In genomic region chr3:59260745-59261144, GRCm38 (mm10) we compare ENCODE assay signal across 12 mouse cellular contexts. TPM values are rescaled to one million over a fixed set of nuclear protein-coding genes. Genes with fewer than 3 reads are reported as not detected.
DNase-seq lines count a peak whose midpoint lies in the region; ATAC-seq and TF ChIP-seq lines count a peak whose summit lies in the region.
"Had no signal": no experiment of that assay in that cellular context is flagged by ENCODE, and none has a peak within 500 bp of the region (broad histone marks: within the 10 kb centered on the region; RNA-seq: fewer than 3 reads in every experiment).

No protein-coding gene starts in this region.

- peak; percentile 9 for DNase-seq in kidney, adult 2 months
- no peak for DNase-seq in kidney, postnatal 14 days
- peak; percentile 66 for DNase-seq in CD4-positive, CD25-positive, alpha-beta regulatory T cell, adult 2 months (ENCODE audit: low read depth, low spot score)
- DNase-seq in forebrain, embryonic 10.5 days (ENCODE audit: extremely low spot score, low spot score), result no peak
- DNase-seq in testis, postnatal 10 days (ENCODE audit: low spot score), result no peak
- no peak for DNase-seq in cerebellum, adult 11-12 months
- DNase-seq: kidney, postnatal 25 days had no signal

- no peaks in the 10 kb centered on the region for H3K9me3 ChIP-seq in forebrain, embryonic 10.5 days
- H3K9me3 ChIP-seq: G1E; heart, embryonic 13.5 days; stomach, embryonic 15.5 days had no signal

- H3K27me3 ChIP-seq in kidney, adult 2 months (replicated peaks; ENCODE audit: control insufficient read depth, insufficient read depth, low read length), result no peaks in the 10 kb centered on the region
- H3K27me3 ChIP-seq in forebrain, embryonic 10.5 days (ENCODE audit: poor library complexity, severe bottlenecking), result no peaks in the 10 kb centered on the region
- H3K27me3 ChIP-seq: heart, embryonic 13.5 days; stomach, embryonic 15.5 days had no signal

- H3K27ac ChIP-seq in kidney, adult 2 months (ENCODE audit: insufficient read depth, low read depth, low read length), result no peak overlapping the region
- H3K27ac ChIP-seq in forebrain, embryonic 10.5 days, result no peak overlapping the region
- H3K27ac ChIP-seq: stomach, embryonic 15.5 days had no signal

- TF ChIP-seq CTCF in kidney, adult 2 months (conservative IDR thresholded peaks at IDR 0.05; ENCODE audit: insufficient read depth, insufficient read length, low read depth, low read length), result no peak

- ATAC-seq in common myeloid progenitor, adult 5-6 weeks (replicated peaks; ENCODE audit: low read depth, poor library complexity, severe bottlenecking), result peak; percentile 89
- ATAC-seq in neutrophil, adult 5-6 weeks (ENCODE audit: extremely low read depth, insufficient number of reproducible peaks, low FRiP score, poor library complexity, severe bottlenecking), result peak; percentile 77

- TF ChIP-seq POLR2A in kidney, adult 2 months (IDR thresholded peaks at IDR 0.05; ENCODE audit: low read depth, low read length), result no peak

- WGBS in kidney, adult 2 months, result 56% methylated on average over 5 of the region's 5 CpGs
- 73% methylated on average over 5 of the region's 5 CpGs for WGBS in forebrain, embryonic 10.5 days

- H3K36me3 ChIP-seq in kidney, adult 2 months (ENCODE audit: control insufficient read depth, insufficient read depth, low read length), result no peaks in the 10 kb centered on the region
- H3K36me3 ChIP-seq in forebrain, embryonic 10.5 days (replicated peaks), result peaks cover 8% of the 10 kb centered on the region
- H3K36me3 ChIP-seq: G1E; stomach, embryonic 15.5 days had no signal

- H3K4me1 ChIP-seq in kidney, adult 2 months (ENCODE audit: control insufficient read depth, insufficient read depth, low read length), result no peaks in the 10 kb centered on the region
- H3K4me1 ChIP-seq in forebrain, embryonic 10.5 days, result peaks cover 32% of the 10 kb centered on the region
- H3K4me1 ChIP-seq: heart, embryonic 13.5 days; stomach, embryonic 15.5 days had no signal

- H3K4me3 ChIP-seq in kidney, adult 2 months (ENCODE audit: insufficient read depth, low read depth, low read length), result no peak overlapping the region
- H3K4me3 ChIP-seq in forebrain, embryonic 10.5 days, result no peak overlapping the region
- H3K4me3 ChIP-seq: heart, embryonic 13.5 days; stomach, embryonic 15.5 days had no signal

RNA-seq across cellular contexts. Expression of gene P2ry12, which starts 1.9 kb away (rescaled TPM):
- 0.75 and 1.5 TPM in 2 replicates for polyA plus RNA-seq in kidney, adult 2 months (2012; rRNA removed)
- total RNA-seq in common myeloid progenitor, adult 5-6 weeks (2017), result 0.15 TPM in 1 of 2 replicates, not detected in the other
- 15.8 and 18.3 TPM in 2 replicates for total RNA-seq in neutrophil, adult 5-6 weeks (2017)
- polyA plus RNA-seq in forebrain, embryonic 10.5 days (2016; fragmentation: Nextera tagmentation; extraction: Ambion mirVana), result 0.62 and 0.63 TPM in 2 replicates
- polyA plus RNA-seq: G1E had no signal

RNA-seq across cellular contexts. Expression of gene P2ry13, which starts 50.1 kb away (rescaled TPM):
- polyA plus RNA-seq in kidney, adult 2 months (2012; rRNA removed), result 0.29 and 1.3 TPM in 2 replicates
- 0.58 and 0.91 TPM in 2 replicates for total RNA-seq in common myeloid progenitor, adult 5-6 weeks (2017)
- 56.6 and 61.7 TPM in 2 replicates for total RNA-seq in neutrophil, adult 5-6 weeks (2017)
- polyA plus RNA-seq in forebrain, embryonic 10.5 days (2016; fragmentation: Nextera tagmentation; extraction: Ambion mirVana), result 0.52 and 0.67 TPM in 2 replicates
- polyA plus RNA-seq: G1E had no signal

Comparison
In these comparisons a context has a peak if more than half of its experiments do, and no peak if none do; other contexts are left out.
1. DNase-seq: peak in kidney, adult 2 months (single experiment) and CD4-positive, CD25-positive, alpha-beta regulatory T cell, adult 2 months (single experiment); none in kidney, postnatal 14 days (single experiment), forebrain, embryonic 10.5 days (single experiment), testis, postnatal 10 days (single experiment) and cerebellum, adult 11-12 months (single experiment).
2. RNA of gene P2ry12, which starts 1.9 kb away (total RNA-seq): 15.8 to 18.3 TPM in neutrophil, adult 5-6 weeks; 0.15 TPM in common myeloid progenitor, adult 5-6 weeks; every median in the first group is over 10 times any median in the second.
3. RNA of gene P2ry13, which starts 50.1 kb away (total RNA-seq): 56.6 to 61.7 TPM in neutrophil, adult 5-6 weeks; 0.58 to 0.91 TPM in common myeloid progenitor, adult 5-6 weeks; every median in the first group is over 10 times any median in the second.